Mouse (Mus musculus) myocyte (in vitro differentiated cells): ENCODE measurements around the gene Ppp6r2. TPM values are rescaled to one million over a fixed set of nuclear protein-coding genes. Genes with fewer than 3 reads are reported as not detected.

ENCODE experiments used
- H3K27me3 ChIP-seq: one replicate; pipeline ENCODE4 v1.6.1; 2011; ENCODE audit not compliant: control insufficient read depth, insufficient read depth, insufficient read length
- H3K36me3 ChIP-seq: one replicate; pipeline ENCODE4 v1.6.1; 2011; ENCODE audit not compliant: control insufficient read depth, insufficient read depth
- H3K4me2 ChIP-seq: one replicate; pipeline ENCODE4 v1.6.1; 2011; ENCODE audit warnings: low read depth, control low read depth
- H3K4me3 ChIP-seq: one replicate; pipeline ENCODE4 v1.5.1; 2011; ENCODE audit warnings: mild to moderate bottlenecking, control low read depth, moderate library complexity
- H3K79me2 ChIP-seq: one replicate; pipeline ENCODE4 v1.6.1; 2011; ENCODE audit not compliant: control insufficient read depth, insufficient read depth
- H3ac ChIP-seq: one replicate; pipeline ENCODE4 v1.6.1; 2011; ENCODE audit not compliant: control insufficient read depth, insufficient read length
- CEBPB ChIP-seq: IDR thresholded peaks from 2 replicates; pipeline ENCODE4 v1.6.1; 2011; ENCODE audit warnings: mild to moderate bottlenecking, moderate library complexity; ENCODE audit not compliant: poor library complexity, insufficient read depth, severe bottlenecking
- E2F4 ChIP-seq: IDR thresholded peaks from one replicate; pipeline ENCODE4 v1.6.1; 2011; ENCODE audit warnings: mild to moderate bottlenecking, control low read depth, moderate library complexity; ENCODE audit not compliant: insufficient read depth
- MAX ChIP-seq: IDR thresholded peaks from one replicate; pipeline ENCODE4 v1.6.1; 2011; ENCODE audit warnings: low read depth, mild to moderate bottlenecking, control low read depth
- MYOD1 ChIP-seq, 3 experiments: IDR thresholded peaks; one replicate each; pipeline ENCODE4 v1.6.1; 2011; ENCODE audit warnings: control low read depth in 2 of 3, low read depth in 2 of 3, mild to moderate bottlenecking in 2 of 3, moderate library complexity in 1 of 3; ENCODE audit not compliant: insufficient read length in 2 of 3, control insufficient read depth in 1 of 3
- MYOG ChIP-seq, 3 experiments: IDR thresholded peaks; one replicate each; pipeline ENCODE4 v1.6.1; 2011; ENCODE audit warnings: control low read depth in 2 of 3, low read depth in 2 of 3, mild to moderate bottlenecking in 2 of 3; ENCODE audit not compliant: insufficient read length in 2 of 3, control insufficient read depth in 1 of 3, insufficient read depth in 1 of 3
- POLR2A ChIP-seq: IDR thresholded peaks from one replicate; pipeline ENCODE4 v1.6.1; 2011; ENCODE audit warnings: low read depth, mild to moderate bottlenecking, control low read depth, moderate library complexity; ENCODE audit not compliant: insufficient read length
- POLR2AphosphoS2 ChIP-seq: IDR thresholded peaks from one replicate; pipeline ENCODE4 v1.6.1; 2011; ENCODE audit warnings: low read depth, control low read depth; ENCODE audit not compliant: insufficient read length
- REST ChIP-seq: IDR thresholded peaks from one replicate; pipeline ENCODE4 v1.6.1; 2011; ENCODE audit warnings: mild to moderate bottlenecking, control low read depth, moderate library complexity; ENCODE audit not compliant: insufficient read depth, insufficient read length
- SRF ChIP-seq: IDR thresholded peaks from one replicate; pipeline ENCODE4 v1.6.1; 2011; ENCODE audit warnings: low read depth; ENCODE audit not compliant: control insufficient read depth, insufficient read length
- TCF12 ChIP-seq: IDR thresholded peaks from one replicate; pipeline ENCODE4 v1.6.1; 2011; ENCODE audit warnings: mild to moderate bottlenecking, control low read depth; ENCODE audit not compliant: poor library complexity, insufficient read depth, severe bottlenecking
- TCF3 ChIP-seq: IDR thresholded peaks from one replicate; pipeline ENCODE4 v1.6.1; 2011; ENCODE audit warnings: low read depth, control low read depth; ENCODE audit not compliant: insufficient read length
- USF1 ChIP-seq: IDR thresholded peaks from one replicate; pipeline ENCODE4 v1.6.1; 2011; ENCODE audit warnings: low read depth, mild to moderate bottlenecking, control low read depth, moderate library complexity
- polyA plus RNA-seq: library from polyadenylated mRNA; unstranded; fragments of >200 nt; fragmentation: generic; extraction: Trizol; gene quantifications from one replicate; pipeline ENCODE4 v1.2.1, GENCODE M21; 2012; ENCODE audit warnings: missing spikeins

Gene Ppp6r2
- polyA plus RNA-seq, 1 experiment = 43.6 TPM

DNA sequence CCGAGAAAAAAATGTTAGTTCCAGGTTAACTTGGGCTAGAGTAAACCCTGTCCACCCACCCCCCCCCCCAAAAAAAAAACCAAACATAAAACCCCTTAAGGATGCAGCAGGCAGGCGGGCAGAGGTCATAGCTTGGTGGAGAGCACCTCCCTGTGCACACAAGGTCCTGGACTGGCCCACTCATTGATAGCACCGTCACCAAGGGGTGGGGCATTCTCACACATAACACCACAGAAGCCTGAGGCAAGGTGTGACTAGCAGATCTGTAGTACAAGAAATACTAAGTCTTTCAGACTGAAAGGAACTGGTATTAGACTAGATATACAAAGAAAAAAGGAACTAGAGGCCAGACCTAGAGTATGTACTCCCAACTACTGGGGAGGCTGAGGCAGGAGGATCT is 80.2 kb downstream of the Ppp6r2 start:
- Histone ChIP-seq H3K27me3 (no peaks in the 10 kb centered on the region), H3K4me3 (no peak overlapping the region), H3K4me2 (no peak overlapping the region), H3ac (no peak overlapping the region), H3K36me3 (peaks cover 57% of the 10 kb centered on the region), H3K79me2 (no peaks in the 10 kb centered on the region)
- no peak for TF ChIP-seq POLR2A
- TF ChIP-seq POLR2AphosphoS2 = peak; percentile 33
- no peak for TF ChIP-seq MAX
- TF ChIP-seq SRF = no peak
- TF ChIP-seq TCF3 = no peak
- no peak for TF ChIP-seq TCF12
- no peak for TF ChIP-seq REST

DNA sequence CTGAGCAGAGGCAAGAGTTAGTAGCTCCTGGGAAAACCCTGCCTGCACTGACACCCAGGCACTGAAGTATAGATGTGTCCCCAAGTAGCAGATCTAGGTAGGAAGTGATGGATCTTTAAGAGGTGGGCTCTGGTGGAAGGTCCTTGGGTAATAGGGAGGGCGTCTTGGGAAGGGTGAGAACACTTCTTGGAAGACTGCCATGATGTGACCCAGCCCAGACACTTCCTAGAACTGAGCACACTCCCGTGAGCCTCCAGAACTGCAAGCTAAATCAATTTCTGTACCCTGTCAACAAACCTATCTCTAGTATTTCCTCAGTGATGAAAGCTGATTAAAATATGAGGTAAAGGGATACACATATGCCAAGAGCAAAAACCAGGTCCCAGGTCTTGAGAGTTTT is 81.4 kb downstream of the Ppp6r2 start:
- TF ChIP-seq TCF12 = no peak
- no peak for TF ChIP-seq POLR2A
- no peak for TF ChIP-seq MYOG (IDR thresholded peaks at IDR 0.05; ENCODE audit: control insufficient read depth in 1 of 3, insufficient read depth in 1 of 3, insufficient read length in 2 of 3, low read depth in 2 of 3)
- no peak for TF ChIP-seq SRF
- no peak for TF ChIP-seq REST
- no peak for TF ChIP-seq CEBPB
- no peak for TF ChIP-seq E2F4
- TF ChIP-seq MAX = no peak
- no peak for TF ChIP-seq POLR2AphosphoS2
- no peak for TF ChIP-seq TCF3
- TF ChIP-seq MYOD1 (IDR thresholded peaks at IDR 0.05; ENCODE audit: control insufficient read depth in 1 of 3, insufficient read length in 2 of 3, low read depth in 2 of 3) = no peak
- no peak for TF ChIP-seq USF1
- H3ac ChIP-seq = no peak overlapping the region

DNA sequence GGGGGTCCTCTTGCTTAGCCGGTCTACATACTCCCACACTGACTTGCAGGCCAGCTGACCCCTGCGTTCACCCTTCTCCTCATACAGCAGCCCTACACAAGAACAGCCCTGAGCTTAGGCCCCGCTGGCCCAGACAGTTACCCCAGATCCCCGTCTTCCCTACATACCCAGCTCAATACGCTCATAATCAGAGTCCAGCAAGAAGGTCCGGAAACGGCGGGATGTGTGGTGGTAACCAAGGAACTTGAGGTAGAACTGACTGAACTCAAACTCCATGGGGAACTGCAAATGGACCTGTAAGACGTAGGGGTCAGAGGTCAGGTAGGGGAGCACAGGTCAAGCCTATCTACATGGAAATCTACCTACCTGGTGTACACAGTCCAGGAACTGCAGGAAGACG is 82.4 kb downstream of the Ppp6r2 start:
- Histone ChIP-seq H3K36me3 (peaks cover 56% of the 10 kb centered on the region), H3K27me3 (no peaks in the 10 kb centered on the region), H3K4me2 (no peak overlapping the region), H3ac (no peak overlapping the region), H3K79me2 (no peaks in the 10 kb centered on the region), H3K4me3 (no peak overlapping the region)
- no peak for TF ChIP-seq REST
- no peak for TF ChIP-seq SRF
- no peak for TF ChIP-seq TCF3
- TF ChIP-seq TCF12 = no peak
- TF ChIP-seq USF1 = no peak
- no peak for TF ChIP-seq E2F4
- TF ChIP-seq MYOG (IDR thresholded peaks at IDR 0.05; ENCODE audit: control insufficient read depth in 1 of 3, insufficient read depth in 1 of 3, insufficient read length in 2 of 3, low read depth in 2 of 3) = no peak
- TF ChIP-seq CEBPB = no peak
- TF ChIP-seq MAX = no peak
- no peak for TF ChIP-seq POLR2AphosphoS2
- TF ChIP-seq MYOD1 (IDR thresholded peaks at IDR 0.05; ENCODE audit: control insufficient read depth in 1 of 3, insufficient read length in 2 of 3, low read depth in 2 of 3) = no peak
- TF ChIP-seq POLR2A = no peak

More for the DNA sequence above, 81.4 kb downstream of the Ppp6r2 start:
- Histone ChIP-seq H3K4me3 (no peak overlapping the region), H3K79me2 (no peaks in the 10 kb centered on the region), H3K36me3 (peaks cover 52% of the 10 kb centered on the region), H3K4me2 (no peak overlapping the region), H3K27me3 (no peaks in the 10 kb centered on the region)

DNA sequence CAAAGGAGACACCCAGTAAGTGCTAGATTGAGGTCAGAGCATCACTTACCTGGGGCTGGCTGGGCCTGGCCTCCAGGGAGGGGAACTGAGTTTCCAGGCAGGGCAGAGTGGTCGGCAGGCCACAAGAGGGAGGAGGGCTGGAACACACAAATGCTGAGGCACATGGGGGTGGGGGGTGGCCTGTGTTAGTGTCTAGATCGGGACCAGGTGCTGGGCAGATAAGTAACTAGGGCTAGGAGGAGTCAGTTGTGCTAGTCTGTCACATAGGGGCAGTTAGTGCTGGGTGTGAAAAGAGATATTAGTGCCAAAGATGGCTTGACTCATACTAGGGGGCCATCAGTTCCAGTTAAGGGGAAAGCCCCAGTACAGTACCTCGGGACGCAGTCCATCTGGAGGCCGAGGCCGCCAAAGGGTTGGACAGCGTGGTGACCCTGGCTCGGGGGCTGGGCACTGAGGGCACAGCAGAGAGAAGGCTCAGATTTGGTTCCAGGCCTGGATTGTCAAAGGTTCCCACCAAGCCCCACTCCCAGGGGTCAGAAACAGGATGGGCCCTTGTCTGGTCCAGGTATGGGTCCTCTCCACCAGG is 84.3 kb downstream of the Ppp6r2 start:
- no peak overlapping the region for H3K4me2 ChIP-seq
- no peak overlapping the region for H3ac ChIP-seq
- H3K36me3 ChIP-seq = peaks cover 51% of the 10 kb centered on the region
- TF ChIP-seq POLR2A (no peak), MYOG (IDR thresholded peaks at IDR 0.05; ENCODE audit: control insufficient read depth in 1 of 3, insufficient read depth in 1 of 3, insufficient read length in 2 of 3, low read depth in 2 of 3) (no peak), MAX (no peak)
- H3K4me3 ChIP-seq = no peak overlapping the region
- no peaks in the 10 kb centered on the region for H3K79me2 ChIP-seq
- no peaks in the 10 kb centered on the region for H3K27me3 ChIP-seq

DNA sequence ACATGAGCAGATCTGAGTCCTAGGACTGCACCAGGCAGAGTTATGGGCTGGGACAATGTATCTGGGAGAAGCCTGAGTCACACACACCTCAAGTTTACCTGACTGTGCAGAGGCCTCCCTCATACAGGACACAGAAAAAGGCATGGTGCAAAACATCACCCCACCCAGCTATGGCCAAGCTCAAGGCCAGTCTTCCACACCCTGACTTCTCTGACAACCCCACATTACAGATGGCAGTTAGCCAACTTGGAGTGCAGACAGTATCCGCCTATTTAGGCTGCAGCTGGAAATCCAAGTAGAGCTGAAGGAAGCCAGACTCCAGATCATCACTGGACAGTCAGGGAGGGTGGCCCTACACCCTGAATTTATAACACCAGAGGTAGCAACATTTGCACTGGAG is 85.1 kb downstream of the Ppp6r2 start:
- H3K4me2 ChIP-seq = no peak overlapping the region
- peaks cover 53% of the 10 kb centered on the region for H3K36me3 ChIP-seq
- H3ac ChIP-seq = no peak overlapping the region
- H3K4me3 ChIP-seq = no peak overlapping the region
- H3K79me2 ChIP-seq = no peaks in the 10 kb centered on the region
- H3K27me3 ChIP-seq = no peaks in the 10 kb centered on the region
- TF ChIP-seq CEBPB (no peak), SRF (no peak), USF1 (no peak), TCF12 (no peak), MAX (no peak), POLR2A (no peak), TCF3 (no peak), POLR2AphosphoS2 (no peak), MYOD1 (IDR thresholded peaks at IDR 0.05; ENCODE audit: control insufficient read depth in 1 of 3, insufficient read length in 2 of 3, low read depth in 2 of 3) (no peak), REST (no peak), MYOG (IDR thresholded peaks at IDR 0.05; ENCODE audit: control insufficient read depth in 1 of 3, insufficient read depth in 1 of 3, insufficient read length in 2 of 3, low read depth in 2 of 3) (no peak), E2F4 (no peak)
